In genomic region chr12:55846741-55847140, GRCm38 (mm10) we compare ENCODE assay signal across 9 mouse cellular contexts. TPM values are rescaled to one million over a fixed set of nuclear protein-coding genes. Genes with fewer than 3 reads are reported as not detected.
DNase-seq lines count a peak whose midpoint lies in the region; ATAC-seq and TF ChIP-seq lines count a peak whose summit lies in the region.
"Had no signal": no experiment of that assay in that cellular context is flagged by ENCODE, and none has a peak within 500 bp of the region (broad histone marks: within the 10 kb centered on the region; RNA-seq: fewer than 3 reads in every experiment).

No protein-coding gene starts in this region.

- no peaks in the 10 kb centered on the region for H3K4me1 ChIP-seq in heart, embryonic 10.5 days
- no peaks in the 10 kb centered on the region for H3K4me1 ChIP-seq in heart, embryonic 11.5 days (ENCODE audit: control insufficient read depth, insufficient read depth, low read length)
- H3K4me1 ChIP-seq in spleen, adult 2 months (ENCODE audit: control insufficient read depth, insufficient read depth, insufficient read length): no peaks in the 10 kb centered on the region
- no peaks in the 10 kb centered on the region for H3K4me1 ChIP-seq in intestine, embryonic 15.5 days (replicated peaks)

- H3K27me3 ChIP-seq in heart, embryonic 10.5 days (ENCODE audit: insufficient read depth, poor library complexity, severe bottlenecking): no peaks in the 10 kb centered on the region
- no peaks in the 10 kb centered on the region for H3K27me3 ChIP-seq in heart, embryonic 11.5 days (ENCODE audit: control insufficient read depth, insufficient read depth, low read length)
- H3K27me3 ChIP-seq in spleen, adult 2 months (ENCODE audit: control insufficient read depth, insufficient read depth, low read length): no peaks in the 10 kb centered on the region
- no peaks in the 10 kb centered on the region for H3K27me3 ChIP-seq in intestine, embryonic 15.5 days (replicated peaks)

- no peak overlapping the region for H3K4me3 ChIP-seq in heart, embryonic 10.5 days
- no peak overlapping the region for H3K4me3 ChIP-seq in heart, embryonic 11.5 days (ENCODE audit: low read depth, low read length)
- H3K4me3 ChIP-seq in spleen, adult 2 months (ENCODE audit: extremely low read depth, insufficient read depth, insufficient read length): no peak overlapping the region
- H3K4me3 ChIP-seq in intestine, embryonic 15.5 days (replicated peaks): no peak overlapping the region
- H3K4me3 ChIP-seq: myocyte had no signal

- no peak overlapping the region for H3K27ac ChIP-seq in heart, embryonic 10.5 days
- H3K27ac ChIP-seq in heart, embryonic 11.5 days (ENCODE audit: low read depth, low read length): no peak overlapping the region
- no peak overlapping the region for H3K27ac ChIP-seq in spleen, adult 2 months (ENCODE audit: insufficient read depth, low read length)
- H3K27ac ChIP-seq in intestine, embryonic 15.5 days: no peak overlapping the region

- H3K9me3 ChIP-seq in heart, embryonic 10.5 days: no peaks in the 10 kb centered on the region
- no peaks in the 10 kb centered on the region for H3K9me3 ChIP-seq in heart, embryonic 11.5 days (replicated peaks; ENCODE audit: control insufficient read depth, low read length)
- H3K9me3 ChIP-seq in intestine, embryonic 15.5 days: no peaks in the 10 kb centered on the region

- no peak overlapping the region for H3K9ac ChIP-seq in heart, embryonic 11.5 days (ENCODE audit: low read depth, low read length)
- H3K9ac ChIP-seq in intestine, embryonic 15.5 days: no peak overlapping the region

- H3K4me2 ChIP-seq in heart, embryonic 11.5 days: no peak overlapping the region
- H3K4me2 ChIP-seq in intestine, embryonic 15.5 days (replicated peaks): no peak overlapping the region

- ATAC-seq in heart, embryonic 11.5 days (replicated peaks; ENCODE audit: insufficient number of reproducible peaks, low FRiP score, low TSS enrichment): no peak
- 0 out of 2 replicates have a peak, but pooled peaks have one; percentile 57 for ATAC-seq in erythroid progenitor cell, adult 5-6 weeks (replicated peaks; ENCODE audit: low FRiP score, poor library complexity, severe bottlenecking)
- no peak for ATAC-seq in intestine, embryonic 15.5 days

- DNase-seq in heart, embryonic 10.5 days (ENCODE audit: low spot score): peak; percentile 56
- DNase-seq in spleen, adult 2 months (ENCODE audit: low read depth in 1 of 2, low spot score in 2 of 2): peak; percentile 11 to 33
- no peak for DNase-seq in spleen, postnatal 14 days (ENCODE audit: low spot score in 2 of 2)
- DNase-seq in mesoderm, embryonic 11.5 days (ENCODE audit: low read depth, low spot score): peak; percentile 21
- no peak for DNase-seq in frontal cortex, postnatal 25 days (ENCODE audit: low spot score in 2 of 2)

- peak; percentile 25; the same call in 1 of the 2 replicates for TF ChIP-seq CTCF in spleen, adult 2 months (IDR thresholded peaks at IDR 0.05; ENCODE audit: extremely low read depth, insufficient read depth, insufficient read length, insufficient replicate concordance)

- peaks cover 55% of the 10 kb centered on the region for H3K36me3 ChIP-seq in heart, embryonic 10.5 days
- peaks cover 18% of the 10 kb centered on the region for H3K36me3 ChIP-seq in heart, embryonic 11.5 days (ENCODE audit: control insufficient read depth, insufficient read depth, low read length)
- H3K36me3 ChIP-seq in spleen, adult 2 months (ENCODE audit: control insufficient read depth, insufficient read depth, low read length): peaks cover 2% of the 10 kb centered on the region; the same call in 1 of the 2 replicates
- H3K36me3 ChIP-seq in intestine, embryonic 15.5 days: 0 out of 2 replicates have a peak, but pooled peaks cover 3% of the 10 kb centered on the region

- no peak for TF ChIP-seq POLR2A in spleen, adult 2 months (IDR thresholded peaks at IDR 0.05; ENCODE audit: low read depth, low read length)

- 67% methylated on average over 1 of the region's 1 CpGs for WGBS in heart, embryonic 10.5 days
- 67% methylated on average over 1 of the region's 1 CpGs for WGBS in heart, embryonic 11.5 days (ENCODE audit: insufficient replicate concordance)
- WGBS in spleen, adult 2 months: 72% methylated on average over 1 of the region's 1 CpGs
- WGBS in intestine, embryonic 15.5 days: 81% methylated on average over 1 of the region's 1 CpGs

RNA-seq across cellular contexts. Expression of gene Brms1l, which starts 10.6 kb away (rescaled TPM):
- polyA plus RNA-seq in heart, embryonic 10.5 days (2016; fragmentation: Nextera tagmentation; extraction: Ambion mirVana): 35.2 and 38.7 TPM in 2 replicates
- 26.0 and 28.7 TPM in 2 replicates for polyA plus RNA-seq in heart, embryonic 11.5 days (2014; fragmentation: Nextera tagmentation; extraction: Ambion mirVana)
- polyA plus RNA-seq in spleen, adult 2 months (2012; rRNA removed): 4.8 and 5.5 TPM in 2 replicates
- 21.8 and 32.1 TPM in 2 replicates for total RNA-seq in erythroid progenitor cell, adult 5-6 weeks (2015; ENCODE audit: low replicate concordance)
- 22.3 and 30.2 TPM in 2 replicates for total RNA-seq in erythroid progenitor cell, adult 5-6 weeks (2017; ENCODE audit: low replicate concordance)
- polyA plus RNA-seq in intestine, embryonic 15.5 days (2015; fragmentation: Nextera tagmentation; extraction: Ambion mirVana): 27.0 and 28.0 TPM in 2 replicates

RNA-seq across cellular contexts. Expression of gene Ralgapa1, which starts 25.8 kb away (rescaled TPM):
- polyA plus RNA-seq in heart, embryonic 10.5 days (2016; fragmentation: Nextera tagmentation; extraction: Ambion mirVana): 13.2 and 13.9 TPM in 2 replicates
- 14.6 and 18.8 TPM in 2 replicates for polyA plus RNA-seq in heart, embryonic 11.5 days (2014; fragmentation: Nextera tagmentation; extraction: Ambion mirVana)
- 11.9 and 14.7 TPM in 2 replicates for polyA plus RNA-seq in spleen, adult 2 months (2012; rRNA removed)
- 23.5 and 33.9 TPM in 2 replicates for total RNA-seq in erythroid progenitor cell, adult 5-6 weeks (2015; ENCODE audit: low replicate concordance)
- total RNA-seq in erythroid progenitor cell, adult 5-6 weeks (2017; ENCODE audit: low replicate concordance): 12.9 and 16.0 TPM in 2 replicates
- polyA plus RNA-seq in intestine, embryonic 15.5 days (2015; fragmentation: Nextera tagmentation; extraction: Ambion mirVana): 12.6 and 14.3 TPM in 2 replicates

Comparison
In these comparisons a context has a peak if more than half of its experiments do, and no peak if none do; other contexts are left out.
1. DNase-seq: peak in heart, embryonic 10.5 days (single experiment), spleen, adult 2 months (2 of 2) and mesoderm, embryonic 11.5 days (single experiment); none in spleen, postnatal 14 days (0 of 2) and frontal cortex, postnatal 25 days (0 of 2).